Mouse (Mus musculus) heart, embryonic 14.5 days (tissue): ENCODE measurements around the gene Gal3st2c. TPM values are rescaled to one million over a fixed set of nuclear protein-coding genes. Genes with fewer than 3 reads are reported as not detected.
"Not testable (repeated sequence)": the region's sequence is repeated elsewhere in the genome, so short reads cannot be mapped to it uniquely, and the experiment has no call there.

Experiments
- ATAC-seq: fragments of 200-750 bp; cut with Nextera tagmentation; 2 replicates; pipeline ENCODE4 v1.8.0; 2017; ENCODE audit warnings: low read depth, moderate TSS enrichment; ENCODE audit not compliant: insufficient number of reproducible peaks, insufficient read depth, low FRiP score
- H3K27ac ChIP-seq, 2 experiments: fragments of 200-500 bp in 1 of 2; fragments of 300-500 bp in 1 of 2; sonication (generic) in 1 of 2; replicated peaks in 1 of 2; 2 replicates each; pipeline ENCODE4 v1.5.1; 2012 to 2014; ENCODE audit warnings: low read depth in 2 of 2, low read length in 2 of 2, control low read depth in 1 of 2, mild to moderate bottlenecking in 1 of 2, mixed read lengths in 1 of 2; ENCODE audit not compliant: control insufficient read depth in 1 of 2, insufficient read depth in 1 of 2
- H3K27me3 ChIP-seq: fragments of 300-500 bp; sonication (generic); 2 replicates; pipeline ENCODE4 v1.6.1; 2014; ENCODE audit warnings: mild to moderate bottlenecking, low read length, control low read depth; ENCODE audit not compliant: control insufficient read depth, insufficient read depth
- H3K36me3 ChIP-seq: fragments of 300-500 bp; sonication (generic); 2 replicates; pipeline ENCODE4 v1.6.1; 2014; ENCODE audit warnings: mild to moderate bottlenecking, control low read depth, low read length, mixed read lengths; ENCODE audit not compliant: control insufficient read depth, insufficient read depth
- H3K4me1 ChIP-seq, 2 experiments: fragments of 200-500 bp in 1 of 2; fragments of 300-500 bp in 1 of 2; sonication (generic) in 1 of 2; 2 replicates each; pipeline ENCODE4 v1.6.1; 2012 to 2014; ENCODE audit warnings: low read length in 2 of 2, control low read depth in 1 of 2, mixed read lengths in 1 of 2; ENCODE audit not compliant: control insufficient read depth in 2 of 2, insufficient read depth in 2 of 2
- H3K4me2 ChIP-seq: fragments of 300-500 bp; sonication (generic); 2 replicates; pipeline ENCODE4 v1.6.1; 2014; ENCODE audit warnings: mild to moderate bottlenecking, low read length
- H3K4me3 ChIP-seq, 2 experiments: fragments of 200-500 bp in 1 of 2; fragments of 300-500 bp in 1 of 2; sonication (generic) in 1 of 2; 2 replicates each; pipeline ENCODE4 v1.5.1; 2012 to 2014; ENCODE audit warnings: low read length in 2 of 2, mild to moderate bottlenecking in 2 of 2, control low read depth in 1 of 2, low read depth in 1 of 2, moderate library complexity in 1 of 2; ENCODE audit not compliant: control insufficient read depth in 1 of 2, insufficient read depth in 1 of 2
- H3K9ac ChIP-seq: fragments of 300-500 bp; sonication (generic); 2 replicates; pipeline ENCODE4 v1.6.1; 2014; ENCODE audit warnings: mild to moderate bottlenecking, low read length
- H3K9me3 ChIP-seq: fragments of 300-500 bp; sonication (generic); 2 replicates; pipeline ENCODE4 v1.6.1; 2016; ENCODE audit warnings: low read length, control low read depth; ENCODE audit not compliant: control insufficient read depth
- WGBS: fragments of 180-500 bp; shearing (Covaris S2); extraction: QIAGEN DNeasy Blood & Tissue Kit; methylation state at CpG from one replicate; pipeline ENCODE4 v1.1.7; 2014; 5-methylcytosine and 5-hydroxymethylcytosine counted together
- polyA plus RNA-seq: library from polyadenylated mRNA; unstranded; fragments of >200 nt; fragmentation: Nextera tagmentation; extraction: Ambion mirVana; gene quantifications from 2 replicates; pipeline ENCODE4 v1.2.1, GENCODE M21; 2014

Gal3st2c gene
- polyA plus RNA-seq: 0.03 and 0.04 TPM in 2 replicates

- not testable (repeated sequence) for H3K4me2 ChIP-seq, H3K9ac ChIP-seq, H3K4me3 ChIP-seq, H3K27ac ChIP-seq, H3K36me3 ChIP-seq, H3K9me3 ChIP-seq, H3K4me1 ChIP-seq, H3K27me3 ChIP-seq, ATAC-seq
- WGBS: 81% methylated on average over 7 of the region's 8 CpGs
Observed at GRCm38 (mm10) chr1:93990209-93990608, at the start of gene Gal3st2c. TSS of gene Gal3st2c (plus strand) at chr1:93990509.

- no CpG with 5 or more reads among the region's 11 CpGs for WGBS
- H3K4me1 ChIP-seq, H3K9me3 ChIP-seq, H3K4me3 ChIP-seq, H3K36me3 ChIP-seq, H3K4me2 ChIP-seq, H3K9ac ChIP-seq, H3K27ac ChIP-seq, H3K27me3 ChIP-seq: not testable (repeated sequence)
- ATAC-seq: peak; percentile 84; the same call in 1 of the 2 replicates
Observed at GRCm38 (mm10) chr1:93949087-93949486, 41.2 kb upstream of the Gal3st2c start.

GRCm38 (mm10) chr1:93966489-93966888 lies 23.8 kb upstream of the Gal3st2c start:
- WGBS: no CpG with 5 or more reads among the region's 1 CpGs
- H3K27ac ChIP-seq, H3K4me2 ChIP-seq, H3K27me3 ChIP-seq, H3K9ac ChIP-seq, H3K4me3 ChIP-seq, ATAC-seq, H3K4me1 ChIP-seq, H3K36me3 ChIP-seq, H3K9me3 ChIP-seq: not testable (repeated sequence)

- WGBS: 13% methylated on average over 3 of the region's 5 CpGs
- H3K4me1 ChIP-seq, H3K4me2 ChIP-seq, H3K9me3 ChIP-seq, H3K9ac ChIP-seq, H3K36me3 ChIP-seq, H3K27me3 ChIP-seq, H3K4me3 ChIP-seq, H3K27ac ChIP-seq: not testable (repeated sequence)
- peak; percentile 31; the same call in 1 of the 2 replicates for ATAC-seq
Observed at GRCm38 (mm10) chr1:93970380-93970779, 19.9 kb upstream of the Gal3st2c start.

GRCm38 (mm10) chr1:93970797-93971196 lies 19.5 kb upstream of the Gal3st2c start:
- ATAC-seq, H3K4me2 ChIP-seq, H3K27me3 ChIP-seq, H3K9ac ChIP-seq, H3K27ac ChIP-seq, H3K36me3 ChIP-seq, H3K4me1 ChIP-seq, H3K4me3 ChIP-seq, H3K9me3 ChIP-seq: not testable (repeated sequence)
- WGBS: no CpG with 5 or more reads among the region's 4 CpGs

- not testable (repeated sequence) for H3K36me3 ChIP-seq, H3K4me2 ChIP-seq, H3K27me3 ChIP-seq, ATAC-seq, H3K27ac ChIP-seq, H3K4me1 ChIP-seq, H3K9me3 ChIP-seq, H3K4me3 ChIP-seq, H3K9ac ChIP-seq
- WGBS: no CpG with 5 or more reads among the region's 4 CpGs
Observed at GRCm38 (mm10) chr1:93975764-93976163, 14.5 kb upstream of the Gal3st2c start.

- not testable (repeated sequence) for H3K27me3 ChIP-seq, H3K9me3 ChIP-seq, H3K4me3 ChIP-seq, ATAC-seq, H3K4me1 ChIP-seq, H3K36me3 ChIP-seq, H3K4me2 ChIP-seq, H3K9ac ChIP-seq, H3K27ac ChIP-seq
- no CpG with 5 or more reads among the region's 7 CpGs for WGBS
Observed at GRCm38 (mm10) chr1:93978287-93978686, 12.0 kb upstream of the Gal3st2c start.

- H3K4me3 ChIP-seq, H3K9ac ChIP-seq, H3K9me3 ChIP-seq, H3K4me2 ChIP-seq, H3K4me1 ChIP-seq, H3K27me3 ChIP-seq, H3K36me3 ChIP-seq, ATAC-seq, H3K27ac ChIP-seq: not testable (repeated sequence)
- no CpG with 5 or more reads among the region's 2 CpGs for WGBS
Observed at GRCm38 (mm10) chr1:93980932-93981331, 9.4 kb upstream of the Gal3st2c start.
